Mouse (Mus musculus) heart, adult 9 months (tissue): ENCODE data around the gene Ppme1.

Experiments used
- DNase-seq, 2 experiments: peaks; one replicate each; pipeline ENCODE4 v3.0.0; 2022; ENCODE audit warnings: low spot score in 2 of 2

Gene Ppme1

DNA sequence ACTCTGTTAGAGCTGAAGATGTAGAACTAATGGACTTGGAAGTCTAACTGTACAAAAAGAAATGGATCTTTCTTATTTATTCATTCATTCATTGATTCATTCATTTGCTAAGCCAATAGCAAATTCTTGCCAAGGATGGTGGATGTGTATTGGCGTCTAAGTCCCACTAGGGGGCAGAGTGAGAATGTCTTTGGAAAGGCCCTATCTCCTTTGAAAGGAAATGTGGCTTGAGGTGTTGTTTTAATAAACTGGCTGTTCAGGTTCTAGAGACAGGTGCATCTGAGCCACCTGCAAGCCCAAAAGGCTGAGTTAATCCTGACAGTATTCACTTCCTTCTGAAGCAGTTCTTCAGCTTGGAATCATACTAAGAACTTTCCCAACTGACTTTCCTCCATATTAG lies 92.3 kb downstream of the Ppme1 start:
- DNase-seq = peak in 1 of 2 experiments; percentile 23
